Mouse (Mus musculus) cerebral cortex, adult 2 months (tissue): ENCODE measurements around the gene Tifa.

ENCODE experiments used
- WGBS: fragments of 180-500 bp; shearing (Covaris S2); methylation state at CpG from one replicate; pipeline ENCODE4 v1.1.7; 2018; 5-methylcytosine and 5-hydroxymethylcytosine counted together

The Tifa gene

DNA sequence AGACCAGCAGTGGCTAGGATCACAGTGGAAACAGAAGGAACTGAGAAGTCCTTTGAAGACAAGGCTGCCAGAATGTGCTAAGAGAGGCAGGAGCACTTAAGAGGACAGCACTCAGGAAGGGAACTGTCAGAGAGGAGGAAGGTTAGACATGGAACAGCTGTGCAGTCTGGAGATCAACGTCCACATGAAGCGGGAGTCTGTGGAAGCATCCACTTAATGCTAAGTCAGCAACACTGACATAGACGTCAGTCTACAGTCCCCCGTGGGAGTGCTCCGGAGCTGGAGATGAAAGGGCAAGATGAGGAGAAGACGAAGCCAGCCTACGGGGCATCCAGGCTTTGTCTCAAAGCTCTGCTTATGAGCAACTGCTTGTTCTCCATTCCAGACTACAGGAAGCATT, 37.5 kb downstream of the Tifa start:
- 35% methylated on average over 7 of the region's 7 CpGs for WGBS

DNA sequence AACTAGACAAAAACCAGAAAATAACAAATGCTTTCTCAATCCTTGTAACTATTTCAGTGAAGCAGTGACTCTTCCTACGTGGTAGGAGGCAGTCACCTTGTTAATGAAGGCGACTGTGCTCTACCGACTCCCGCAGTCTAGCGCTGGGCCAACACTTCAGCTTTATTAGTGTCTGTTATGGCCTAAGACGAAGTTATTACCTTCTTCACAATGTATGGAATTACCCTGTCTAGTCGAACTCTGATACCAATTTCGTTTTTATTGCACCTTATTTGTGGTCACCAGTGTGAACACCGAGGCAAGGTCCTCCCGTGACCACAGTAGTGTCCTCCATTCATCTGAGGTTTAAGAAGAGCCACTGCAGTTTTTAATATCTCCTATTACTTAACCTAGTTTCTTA, 40.6 kb downstream of the Tifa start:
- WGBS, result 92% methylated on average over 10 of the region's 10 CpGs

DNA sequence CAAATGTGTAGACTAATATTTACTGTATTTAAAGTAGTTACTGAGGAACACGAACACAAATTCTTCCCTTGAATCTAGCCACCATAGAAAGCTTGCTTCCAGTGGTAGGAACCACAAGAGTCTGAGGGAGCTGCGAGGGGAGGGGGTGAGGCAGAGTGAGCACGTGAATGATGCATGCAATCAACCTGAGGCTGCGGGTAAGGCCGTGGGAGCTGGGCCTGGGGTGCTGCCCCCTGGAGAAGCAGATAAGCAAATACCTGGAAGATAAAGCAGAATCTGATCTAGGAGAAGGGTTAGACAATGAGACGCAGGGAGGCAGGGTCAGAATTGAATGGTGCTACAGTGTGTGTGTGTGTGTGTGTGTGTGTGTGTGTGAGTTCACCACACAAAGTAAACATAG, 41.5 kb downstream of the Tifa start:
- 75% methylated on average over 6 of the region's 6 CpGs for WGBS

DNA sequence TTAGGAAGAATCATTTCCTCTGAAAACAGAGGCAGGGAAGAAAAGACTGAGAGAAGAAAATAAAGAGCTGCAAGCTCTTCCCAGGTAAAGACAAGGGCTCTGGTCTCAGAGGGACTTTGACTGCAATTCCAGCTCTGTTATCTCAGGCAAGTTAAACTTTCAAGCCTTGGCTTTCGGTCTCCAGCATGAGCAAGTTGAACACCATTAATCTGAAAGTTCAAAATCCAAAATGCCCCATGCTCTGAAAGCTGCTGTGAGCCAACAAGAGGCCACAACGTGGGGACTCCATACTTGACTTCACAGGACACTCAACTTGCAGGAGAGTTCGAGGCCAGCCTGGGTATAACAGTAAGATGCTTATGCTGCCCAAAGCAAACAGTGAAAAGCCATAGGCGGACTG, 44.4 kb downstream of the Tifa start:
- 90% methylated on average over 4 of the region's 4 CpGs for WGBS

DNA sequence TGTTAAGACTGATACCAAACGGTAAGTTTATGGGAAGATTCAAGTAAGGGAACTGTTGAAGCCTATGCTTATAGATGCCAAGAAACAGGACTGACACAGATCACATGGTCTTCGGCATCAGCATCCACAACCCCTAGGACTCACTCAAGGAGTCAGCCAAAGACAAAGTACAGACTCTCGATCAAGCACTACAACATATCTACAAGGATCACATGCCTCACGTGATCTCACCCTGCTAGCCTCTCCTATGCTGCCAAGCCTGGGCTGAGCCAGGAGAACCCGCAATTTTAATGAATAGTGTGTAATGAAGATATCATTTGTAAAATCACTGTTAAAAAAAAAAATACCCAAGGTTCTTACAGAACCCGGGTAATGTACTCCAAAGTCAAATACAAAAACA, 46.0 kb downstream of the Tifa start:
- 68% methylated on average over 6 of the region's 6 CpGs for WGBS

DNA sequence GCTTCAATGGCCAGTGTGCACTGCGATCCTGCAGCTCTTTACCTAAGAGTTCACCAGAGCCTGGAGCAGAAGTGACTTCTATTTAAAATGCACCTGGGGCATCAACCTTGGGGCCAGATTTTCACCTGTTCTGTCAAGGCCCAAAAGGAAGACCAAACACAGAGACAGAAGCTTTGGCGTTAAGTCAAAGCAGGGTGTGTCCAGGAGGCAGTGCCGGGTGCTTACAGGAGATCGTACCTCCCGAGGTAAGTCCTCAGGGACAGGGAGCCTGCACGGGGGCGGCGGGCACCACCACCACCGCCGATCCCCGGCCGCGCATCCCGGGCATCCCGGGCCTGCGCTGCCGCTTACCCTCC, 47.2 kb downstream of the Tifa start:
- WGBS, result under 1% methylated on average over 17 of the region's 17 CpGs

DNA sequence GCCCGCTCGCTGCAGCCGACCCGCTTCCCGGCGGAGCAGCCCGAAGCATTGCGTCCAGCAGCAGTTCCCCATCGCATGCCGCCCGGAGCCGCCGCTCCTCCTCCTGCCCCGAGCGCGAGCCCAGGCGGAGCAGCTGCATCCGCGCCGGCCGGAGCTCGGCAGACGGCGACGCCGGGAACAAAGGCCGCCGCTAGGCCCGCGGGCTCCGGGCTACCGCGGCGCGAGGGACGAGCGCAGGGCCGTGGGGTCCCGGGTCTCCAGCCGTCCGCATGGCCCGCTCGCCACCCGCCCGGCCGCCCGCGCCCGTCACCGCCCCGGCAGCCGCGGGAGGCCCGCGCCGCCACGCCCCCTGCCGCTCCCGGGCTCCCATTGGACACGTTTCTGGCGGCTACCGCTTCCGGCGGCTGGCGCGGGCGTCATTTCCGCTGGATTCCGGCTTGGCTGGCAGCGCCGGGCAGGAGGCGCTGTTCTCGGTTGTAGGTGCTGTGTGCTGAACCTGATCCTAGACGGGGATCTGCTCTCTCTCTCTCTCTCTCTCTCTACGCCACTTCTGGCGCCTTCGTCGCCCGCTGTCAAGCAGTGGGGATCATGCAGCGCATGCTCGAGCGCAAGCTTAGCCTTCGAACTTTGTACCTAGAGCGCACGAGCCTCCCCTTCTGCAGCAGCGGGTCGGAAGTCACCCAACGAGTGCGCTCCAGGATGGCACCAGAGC, 47.7 kb downstream of the Tifa start, which contains the start of gene Ap1ar:
TSS of gene Ap1ar (minus strand) at position 370 of the 712 bp plus-strand sequence.
- 1% methylated on average over 85 of the region's 89 CpGs for WGBS

DNA sequence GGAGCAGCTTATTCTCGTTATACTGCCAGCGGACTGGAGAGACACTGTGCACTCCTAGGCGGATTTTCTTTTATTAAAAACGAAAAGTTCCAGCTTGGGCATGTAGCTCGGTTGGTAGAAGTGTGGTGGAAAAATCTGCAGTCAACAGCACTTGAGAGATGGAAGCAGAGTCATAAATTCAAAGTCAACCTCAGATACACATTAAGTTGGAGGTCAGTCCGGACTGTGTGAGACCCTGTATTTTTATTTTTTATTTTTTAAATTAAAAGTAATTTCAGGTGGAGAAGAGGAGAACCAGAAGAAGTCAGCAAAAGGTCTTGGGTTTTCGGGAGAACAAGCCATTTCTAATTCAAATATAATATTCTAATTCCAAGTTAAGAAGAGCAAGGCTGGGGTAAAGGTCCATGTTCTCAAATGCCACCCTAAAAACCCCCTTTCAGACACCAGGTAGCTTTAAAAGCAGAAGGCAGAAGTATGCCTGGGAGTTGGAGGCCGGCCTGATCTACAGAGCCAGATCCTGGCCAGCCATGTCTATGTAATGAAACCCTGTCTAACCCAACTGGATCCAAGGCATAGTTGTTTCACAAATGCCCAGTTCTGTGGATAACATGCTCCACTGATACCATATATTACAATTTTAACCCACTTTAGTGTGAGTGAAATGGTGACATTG, 48.5 kb downstream of the Tifa start:
- WGBS, result 29% methylated on average over 8 of the region's 8 CpGs

DNA sequence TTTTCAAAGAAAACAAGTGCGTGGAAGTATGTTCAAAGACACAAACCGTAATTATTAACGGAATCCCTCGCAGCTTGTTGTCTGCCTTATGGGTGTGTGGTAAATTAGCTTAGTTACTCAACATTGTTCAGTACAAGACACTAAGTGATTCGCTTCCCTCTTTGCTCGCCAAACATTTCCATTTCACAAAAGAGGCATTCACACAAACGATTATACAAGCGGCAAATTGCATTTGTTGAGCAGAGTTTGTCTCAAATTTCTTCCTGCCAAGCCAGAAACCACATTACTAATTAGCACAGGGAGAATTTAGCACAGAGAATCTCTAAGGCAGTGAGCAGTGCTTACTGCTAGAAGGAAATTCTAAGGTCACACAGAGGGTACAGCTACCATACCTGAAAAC, 52.3 kb downstream of the Tifa start:
- 37% methylated on average over 8 of the region's 8 CpGs for WGBS

DNA sequence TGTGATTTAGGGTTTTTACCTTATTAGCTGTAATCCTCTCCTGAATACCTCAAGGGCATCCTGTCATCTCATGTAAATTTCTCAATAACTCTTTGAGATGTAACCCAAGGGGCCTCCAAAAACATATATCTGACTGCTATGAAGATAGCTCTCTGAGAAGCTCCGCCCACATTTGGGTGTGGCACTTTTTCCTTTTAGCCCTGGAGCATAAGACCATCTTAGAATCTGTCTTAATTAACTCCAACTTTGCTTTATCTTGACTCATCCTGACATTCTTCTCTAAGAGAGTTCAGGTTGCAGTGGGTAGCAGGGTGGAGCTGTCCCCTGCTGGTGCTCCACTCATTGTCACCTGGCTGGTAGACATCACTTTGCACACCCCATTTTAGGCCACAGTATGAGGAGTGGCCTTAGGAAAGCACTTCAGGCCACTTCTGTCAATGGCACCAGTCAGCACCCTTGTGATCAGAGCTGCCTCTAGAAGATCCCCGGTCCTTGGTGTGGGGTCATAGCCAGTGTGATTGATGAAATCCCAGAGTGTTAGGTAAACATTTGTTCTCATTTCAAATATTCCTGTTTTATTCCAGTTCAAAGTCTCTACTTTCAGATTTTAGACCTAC, 53.8 kb downstream of the Tifa start:
- whole genome bisulfite sequencing, result 89% methylated on average over 2 of the region's 2 CpGs

DNA sequence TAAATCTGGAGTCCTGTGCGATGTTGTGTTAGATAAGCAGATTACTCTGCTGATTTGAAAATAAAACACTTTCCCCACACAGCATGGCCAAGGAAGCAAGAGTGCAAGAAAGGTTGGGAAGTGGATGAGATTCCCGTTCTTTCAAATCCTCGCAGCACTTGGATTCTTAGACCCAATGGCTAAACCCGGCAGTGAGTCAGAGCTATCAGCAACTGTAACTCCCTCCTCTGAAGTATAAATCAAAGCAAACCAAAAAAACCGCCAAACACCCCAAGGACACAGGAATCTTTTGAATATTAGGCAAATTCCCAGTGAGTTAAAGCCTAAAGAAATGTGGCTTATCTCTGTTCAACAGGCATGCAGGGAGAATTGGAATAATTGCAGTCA, 54.3 kb downstream of the Tifa start:
- 89% methylated on average over 5 of the region's 5 CpGs for WGBS

DNA sequence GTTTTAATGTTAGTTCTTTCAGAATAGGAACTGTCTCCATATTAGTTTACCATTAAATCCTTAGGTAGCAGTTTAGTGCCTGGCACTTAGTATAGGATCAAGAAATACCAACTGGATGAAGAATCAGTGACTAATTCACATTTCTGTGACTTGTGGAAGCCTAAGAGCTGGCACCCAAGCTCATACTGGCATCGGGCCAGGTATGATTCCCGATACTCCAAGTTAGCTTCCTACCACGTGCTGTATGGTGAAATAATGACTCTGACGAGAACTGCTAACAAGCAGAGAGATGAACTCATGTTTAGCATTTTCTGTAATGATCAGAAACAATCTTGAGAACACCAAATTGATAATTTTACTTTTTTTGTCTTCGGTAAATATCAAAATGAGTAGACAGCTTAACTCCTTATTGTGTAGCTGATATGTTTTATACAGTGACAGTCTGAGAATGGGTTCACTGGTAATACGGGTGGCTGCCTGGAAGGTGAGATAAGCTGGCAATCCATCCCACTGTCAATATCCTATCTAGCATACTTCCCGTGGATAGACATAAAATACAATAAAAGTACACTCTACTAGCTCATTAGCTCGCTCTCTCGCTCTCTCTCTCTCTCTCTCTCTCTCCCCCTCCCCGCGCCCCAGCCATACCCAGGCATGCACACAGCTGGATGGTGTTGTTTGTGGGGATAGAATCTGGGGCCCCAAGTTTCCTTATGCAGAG, 58.6 kb downstream of the Tifa start:
- WGBS, result 69% methylated on average over 11 of the region's 11 CpGs

DNA sequence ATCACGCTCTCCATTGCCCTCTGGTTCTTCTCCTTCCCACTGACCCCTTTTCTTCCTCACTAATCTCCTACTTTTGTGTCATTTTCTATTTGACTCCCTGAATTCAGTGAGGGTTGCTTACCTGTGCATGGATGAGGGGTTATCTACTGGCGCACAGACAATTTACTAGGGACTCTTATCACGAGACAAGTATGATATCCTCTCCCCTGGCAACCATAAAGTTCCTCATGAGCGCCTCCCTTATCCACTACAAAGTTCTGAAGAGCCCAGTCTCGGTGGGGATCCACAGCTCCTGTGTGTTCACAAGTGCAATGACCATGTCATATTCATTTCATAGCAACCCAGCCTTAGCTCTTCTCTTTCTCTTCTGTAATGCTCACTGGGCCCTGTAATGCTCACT, 60.3 kb downstream of the Tifa start:
- WGBS, result 95% methylated on average over 5 of the region's 5 CpGs

DNA sequence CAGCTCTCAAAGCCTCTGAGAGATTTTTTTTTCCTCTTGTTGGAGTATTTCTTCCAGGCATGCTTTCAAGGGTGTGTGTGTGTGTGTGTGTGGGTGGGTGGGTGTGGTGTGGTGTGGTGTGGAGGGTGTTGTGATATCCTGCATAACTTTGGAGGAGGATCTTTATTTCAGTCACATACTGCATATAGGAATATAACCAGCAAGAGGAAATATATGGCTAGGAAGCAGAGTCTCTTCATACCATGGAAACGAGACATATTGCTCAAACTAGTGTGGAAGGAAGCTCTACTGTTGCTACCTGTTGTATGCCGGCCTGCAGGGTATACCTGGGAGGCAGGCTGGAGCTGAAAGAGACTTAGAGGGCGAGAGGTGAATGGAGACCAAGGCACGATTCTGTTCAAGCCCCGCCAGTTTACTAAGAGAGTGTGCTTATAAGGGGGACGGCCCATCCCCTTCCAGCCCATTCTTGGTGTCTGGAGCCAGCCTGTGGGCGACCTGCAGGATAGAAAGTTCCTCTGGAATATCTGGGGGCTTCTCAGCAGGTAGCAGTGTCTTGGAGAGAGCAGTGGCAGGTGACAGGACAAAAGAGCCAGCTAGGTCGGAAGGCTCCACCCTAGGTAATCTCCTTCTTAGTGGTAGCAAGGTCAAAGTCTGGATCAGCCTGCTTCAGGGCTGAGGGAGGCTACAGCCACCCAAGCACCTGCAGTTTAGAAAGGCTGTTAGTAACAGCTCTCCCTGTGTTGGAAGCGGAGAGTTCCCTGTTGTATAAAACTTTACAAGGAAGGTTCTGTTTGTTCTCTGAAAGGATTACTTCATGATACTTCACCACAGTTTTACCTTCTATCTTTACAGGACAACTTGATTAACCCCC, 61.4 kb downstream of the Tifa start:
- WGBS, result 65% methylated on average over 9 of the region's 9 CpGs

DNA sequence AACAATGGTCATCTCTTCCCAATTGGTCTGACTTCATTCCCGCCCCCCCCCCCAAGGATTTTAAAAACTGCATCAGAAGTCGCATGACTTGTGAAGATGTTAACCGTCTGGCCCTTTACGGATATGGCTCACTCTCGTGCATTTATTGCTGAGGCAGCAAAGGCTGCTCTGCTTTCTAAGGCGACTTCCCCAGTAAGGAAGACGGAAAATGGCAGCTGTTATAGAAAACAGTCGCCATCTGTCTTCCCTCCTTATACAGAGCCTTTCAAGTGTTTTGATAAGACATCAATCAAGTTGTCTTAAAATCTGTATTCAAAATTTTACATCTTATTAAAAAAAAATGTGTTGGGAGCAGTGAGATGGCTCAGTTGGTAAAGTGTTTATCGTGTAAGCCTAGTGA, 63.1 kb downstream of the Tifa start:
- WGBS, result 56% methylated on average over 9 of the region's 9 CpGs

DNA sequence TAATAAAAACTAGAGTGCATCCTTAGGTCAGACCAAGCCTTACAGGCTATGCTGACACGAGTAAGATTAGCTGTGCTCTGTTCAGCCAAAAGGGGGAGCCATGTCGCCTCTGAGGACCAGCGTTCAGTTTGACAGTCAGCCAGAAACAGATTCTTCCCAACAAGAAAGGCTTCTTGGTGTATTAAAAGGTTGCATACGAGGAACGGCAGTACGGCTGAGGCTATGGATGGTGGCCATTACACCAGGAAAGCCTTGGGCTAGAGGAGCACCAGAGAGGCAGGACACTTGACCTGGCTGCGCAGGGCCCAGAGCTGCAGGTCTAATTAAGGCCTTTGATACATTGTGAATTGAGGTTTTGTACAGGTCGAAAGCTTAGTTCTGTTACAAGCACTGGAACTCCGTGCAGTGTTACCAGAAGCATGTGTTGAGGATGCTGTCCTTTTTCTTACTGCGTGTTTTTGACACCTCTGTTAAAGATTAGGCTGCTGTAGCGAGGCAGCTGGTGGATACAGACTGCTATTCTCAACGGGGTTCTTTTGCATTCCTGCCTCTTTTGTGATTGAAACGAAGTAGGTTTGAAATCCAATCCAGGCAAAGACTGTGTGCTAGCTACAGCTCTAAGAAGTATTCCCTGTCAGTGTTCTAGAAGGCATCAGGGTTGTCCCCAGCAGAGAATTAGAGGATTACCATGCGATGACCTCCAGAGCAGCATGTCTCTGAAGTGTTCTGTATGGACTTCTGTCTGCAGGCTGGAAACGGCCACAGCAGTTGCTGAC, 64.0 kb downstream of the Tifa start:
- 25% methylated on average over 15 of the region's 15 CpGs for WGBS

DNA sequence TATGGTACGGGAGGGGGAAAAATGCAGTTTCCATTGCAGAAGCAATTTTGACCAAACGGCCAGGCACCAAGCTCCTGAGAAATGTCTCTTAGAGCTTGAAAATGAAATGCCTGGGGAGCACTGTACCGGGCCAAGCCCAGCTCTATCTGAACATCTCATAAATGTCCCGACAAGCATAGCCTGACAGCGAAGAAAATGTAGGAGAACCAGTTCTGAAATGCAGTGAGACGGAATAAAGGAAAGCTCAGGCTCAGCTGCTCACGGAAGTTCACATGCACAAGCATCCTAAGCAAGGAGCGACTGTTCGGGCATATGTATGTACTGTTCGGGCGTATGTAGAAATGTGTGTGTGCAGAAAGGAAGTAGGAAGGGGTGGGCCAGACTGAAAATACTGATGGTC, 71.7 kb downstream of the Tifa start:
- 94% methylated on average over 11 of the region's 11 CpGs for WGBS

DNA sequence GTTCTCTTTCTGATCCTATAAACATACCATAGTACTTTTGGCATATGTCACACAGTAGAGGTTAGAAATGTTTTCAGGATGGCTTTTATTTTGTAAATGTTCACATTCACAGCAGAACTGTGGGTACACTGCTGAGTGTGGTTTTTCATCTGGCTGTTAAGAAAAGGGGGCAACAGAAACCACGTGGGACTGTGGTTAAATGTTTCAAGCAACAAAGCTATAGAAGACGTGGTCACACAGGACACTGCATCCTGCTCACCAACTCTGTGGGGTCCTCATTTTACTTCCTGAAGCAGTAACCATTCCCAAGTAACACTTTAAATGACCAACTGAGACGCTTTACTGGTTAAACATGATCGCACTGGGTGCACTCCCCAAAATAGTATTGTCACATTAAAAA, 72.9 kb downstream of the Tifa start:
- 77% methylated on average over 4 of the region's 4 CpGs for WGBS

DNA sequence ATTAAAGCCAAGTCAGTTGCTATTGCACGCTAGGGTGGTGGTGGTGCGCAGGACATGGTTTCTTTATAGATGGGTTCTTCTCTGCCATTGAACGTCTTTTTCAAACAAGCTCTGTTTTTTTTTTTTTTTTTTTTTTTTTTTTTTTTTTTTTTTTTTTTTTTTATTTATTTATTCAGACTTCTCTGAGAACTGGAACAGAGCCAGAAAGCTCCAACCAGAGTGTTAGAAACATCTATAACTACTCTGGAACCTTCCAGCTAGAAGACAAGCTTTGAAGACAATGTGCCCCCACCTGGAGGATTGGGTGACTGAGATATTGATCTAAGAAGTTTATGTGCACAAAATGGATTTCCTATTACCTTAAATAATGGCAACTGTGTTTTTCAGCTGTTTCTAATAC, 74.0 kb downstream of the Tifa start:
- 18% methylated on average over 3 of the region's 3 CpGs for WGBS

DNA sequence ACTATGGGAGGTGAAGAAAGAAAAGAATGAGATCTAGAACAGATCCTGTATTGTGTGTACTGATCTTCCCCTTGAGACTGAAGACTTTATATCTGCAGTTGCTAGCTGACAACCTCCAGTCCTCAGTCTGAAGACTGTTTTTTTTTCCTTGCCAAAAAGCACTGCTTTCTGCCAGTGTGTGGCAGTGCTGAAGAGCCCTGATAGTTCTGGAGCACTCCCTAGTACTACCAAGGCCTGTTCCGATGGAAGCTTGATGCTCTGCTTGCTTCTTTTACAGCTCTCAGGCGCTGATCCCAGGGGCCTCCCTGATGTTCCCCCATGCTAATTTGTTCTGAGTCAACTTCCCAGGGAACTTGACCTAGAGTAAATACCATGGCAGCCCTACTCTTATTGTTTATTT, 74.6 kb downstream of the Tifa start:
- 25% methylated on average over 2 of the region's 2 CpGs for WGBS
